Mouse (Mus musculus): ENCODE data around the gene Rtl8b.
"Not testable (repeated sequence)": the region's sequence is repeated elsewhere in the genome, so short reads cannot be mapped to it uniquely, and the experiment has no call there.

The Rtl8b gene

GRCm38 (mm10) chrX:53670294-53670693 is at the start of gene Rtl8b:
Rtl8b (minus strand) TSS chrX:53670408.
- peak; percentile 84 to 90 for DNase-seq

GRCm38 (mm10) chrX:53716323-53717182 is 46.3 kb upstream of the Rtl8b start:
- DNase-seq, result peak; percentile 31 to 58

- DNase-seq, result no peak
Measured at GRCm38 (mm10) chrX:53715942-53716322, 45.7 kb upstream of the Rtl8b start.

- no peak for DNase-seq
Measured at GRCm38 (mm10) chrX:53702673-53703072, 32.5 kb upstream of the Rtl8b start.

- no peak for DNase-seq
Measured at GRCm38 (mm10) chrX:53699225-53699624, 29.0 kb upstream of the Rtl8b start.

DNA sequence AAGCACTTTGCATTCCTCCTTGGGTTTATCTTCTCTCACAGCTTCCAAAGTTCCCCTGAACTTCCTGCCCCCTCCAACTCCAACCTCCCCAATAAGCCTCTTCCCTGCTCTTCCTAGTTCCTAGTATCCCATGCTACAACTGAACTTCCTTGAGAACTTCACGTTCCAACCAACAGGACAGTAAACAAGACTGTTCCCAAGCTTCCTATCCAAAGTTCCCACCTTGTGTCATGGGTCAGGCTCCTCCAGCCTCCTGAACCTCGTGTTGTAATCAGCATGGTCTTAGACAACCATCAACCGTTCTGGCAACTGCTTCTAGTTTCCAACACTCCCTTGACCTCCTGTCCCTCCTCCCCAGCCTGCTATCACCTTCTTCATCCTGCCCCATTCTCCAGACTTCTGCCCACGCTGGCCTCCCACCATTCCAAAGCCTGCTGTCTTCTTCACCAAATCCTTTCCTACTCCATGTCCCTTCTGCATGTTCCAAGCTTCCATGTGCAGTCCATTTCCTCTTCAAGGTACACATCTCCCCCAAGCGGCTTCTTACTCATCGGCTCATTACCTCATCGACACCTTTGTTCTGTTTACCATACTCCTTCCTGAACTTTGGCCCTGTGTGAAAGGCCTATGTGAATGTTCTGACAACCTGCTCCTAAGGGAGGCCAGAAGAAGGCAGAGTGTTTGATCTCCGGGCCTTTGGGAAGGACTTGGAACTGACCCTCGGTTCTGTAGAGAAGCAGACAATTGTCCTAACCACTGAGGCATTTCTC is 24.0 kb upstream of the Rtl8b start:
- DNase-seq, result no peak

DNA sequence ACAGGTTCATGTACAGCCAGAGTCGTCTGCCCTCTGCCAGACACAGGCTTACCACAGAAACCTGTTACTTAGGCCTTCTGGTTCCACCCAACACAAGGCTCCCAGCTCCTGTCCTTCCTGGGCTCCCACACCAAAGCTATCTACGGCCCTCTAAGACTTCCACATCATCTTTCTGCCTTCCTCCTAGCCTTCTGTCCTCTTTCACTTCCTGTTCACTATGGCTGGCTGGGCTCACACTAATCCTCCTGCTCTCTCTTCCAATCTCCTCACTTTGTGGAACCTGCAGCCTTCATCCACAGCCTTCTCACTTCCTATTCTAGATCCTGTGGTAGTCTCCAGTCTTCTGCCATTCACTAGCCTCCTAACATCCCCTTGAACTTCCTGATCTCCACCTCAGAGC is 22.9 kb upstream of the Rtl8b start:
- DNase-seq, result no peak

DNA sequence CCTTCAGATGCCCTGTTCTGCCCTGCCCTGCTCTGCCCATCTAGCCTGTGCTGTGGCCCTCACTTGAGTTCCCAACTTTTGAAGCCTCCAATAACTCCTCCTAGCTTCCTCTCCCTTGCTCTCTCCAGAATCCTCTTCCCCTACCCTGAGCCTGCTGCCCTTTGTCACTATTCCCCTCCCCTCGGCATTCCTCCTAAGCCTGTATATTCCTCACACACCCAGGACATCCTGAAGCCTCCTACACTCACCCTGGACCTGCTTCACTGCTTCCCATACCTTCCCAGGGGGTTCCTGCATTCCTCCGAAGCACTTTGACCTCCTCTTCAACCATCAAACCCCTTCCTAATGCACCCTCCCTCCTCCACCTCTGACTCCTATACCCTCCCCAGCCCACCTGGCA is 21.9 kb upstream of the Rtl8b start:
- no peak for DNase-seq

- not testable (repeated sequence) for DNase-seq
Measured at GRCm38 (mm10) chrX:53684676-53685075, 14.5 kb upstream of the Rtl8b start.

- not testable (repeated sequence) for DNase-seq
Measured at GRCm38 (mm10) chrX:53682650-53683049, 12.4 kb upstream of the Rtl8b start.

DNA sequence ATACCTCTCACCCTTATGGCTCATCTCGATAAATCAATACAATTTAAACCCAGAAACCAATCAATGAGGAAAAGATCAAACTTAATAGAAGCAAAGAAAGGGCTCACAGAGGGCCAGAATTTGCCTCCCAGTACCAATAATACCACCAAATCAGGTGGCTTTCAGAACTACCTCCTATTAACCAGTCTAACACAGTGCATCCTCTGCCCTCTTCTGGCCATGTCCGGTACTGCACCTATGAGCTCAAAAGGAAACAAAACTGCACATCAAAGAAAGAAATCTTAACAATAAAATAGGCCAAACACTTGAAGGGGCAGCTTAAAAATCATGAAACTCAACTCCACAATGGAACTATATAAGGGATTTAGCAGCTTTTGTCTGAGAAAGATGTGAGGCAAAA is 6.7 kb upstream of the Rtl8b start:
- DNase-seq, result peak; percentile 33 to 64

DNA sequence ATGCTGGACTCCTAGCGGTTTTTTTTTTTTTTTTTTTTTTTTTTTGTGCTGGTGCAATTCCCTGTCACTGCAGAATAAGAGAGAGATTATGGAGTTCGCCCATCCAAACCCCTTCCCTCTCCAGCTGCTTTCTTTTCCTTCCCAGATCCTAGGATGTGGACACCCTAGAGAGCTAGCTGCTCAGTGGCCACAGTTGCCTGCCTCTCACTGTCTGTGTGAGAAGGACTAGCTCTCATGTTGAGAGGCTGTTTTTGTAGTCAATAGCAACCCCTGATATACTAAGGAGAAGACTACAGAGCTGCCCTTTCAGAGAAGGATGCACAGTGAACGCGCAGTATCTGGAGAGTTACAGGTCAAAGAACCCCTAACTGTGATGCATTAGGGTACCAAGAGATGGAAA is 488 bp upstream of the Rtl8b start:
- DNase-seq, result not testable (repeated sequence)

DNA sequence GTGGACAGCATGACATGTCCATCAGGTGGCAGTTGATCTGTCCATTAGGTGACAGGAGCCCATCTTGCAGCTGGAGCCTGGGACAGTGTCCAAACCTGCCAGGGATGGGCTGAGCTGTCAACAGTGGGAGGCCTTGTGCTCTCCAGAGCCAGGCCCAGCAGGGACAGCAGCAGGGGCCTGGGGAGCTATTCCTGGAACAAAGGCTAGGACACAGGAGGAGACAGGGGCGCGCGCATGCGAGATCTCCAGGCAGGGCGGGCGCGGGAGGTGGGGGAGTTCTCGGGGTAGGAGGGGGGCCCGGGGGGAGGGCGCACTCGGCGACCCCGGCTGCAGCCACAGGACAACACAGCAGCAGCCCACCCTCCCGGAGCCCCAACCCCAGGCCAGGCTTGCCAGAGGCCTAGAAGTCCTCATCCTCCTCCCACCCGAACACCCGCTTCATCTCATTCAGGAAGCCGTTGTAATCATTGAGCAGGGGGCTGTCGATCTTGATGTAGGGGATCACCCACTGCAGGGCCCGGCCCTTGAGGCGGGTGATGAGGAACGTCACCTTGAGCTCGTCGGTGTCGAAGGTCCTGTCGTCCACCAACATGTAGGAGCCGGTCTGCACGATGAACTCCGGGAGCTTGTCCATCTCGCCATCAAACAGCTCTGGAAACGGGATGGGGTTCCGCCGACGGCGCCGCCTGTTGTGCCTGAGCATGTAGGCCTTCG is 494 bp downstream of the Rtl8b start:
- DNase-seq, result peak in 1 of 2 experiments; percentile 24

DNA sequence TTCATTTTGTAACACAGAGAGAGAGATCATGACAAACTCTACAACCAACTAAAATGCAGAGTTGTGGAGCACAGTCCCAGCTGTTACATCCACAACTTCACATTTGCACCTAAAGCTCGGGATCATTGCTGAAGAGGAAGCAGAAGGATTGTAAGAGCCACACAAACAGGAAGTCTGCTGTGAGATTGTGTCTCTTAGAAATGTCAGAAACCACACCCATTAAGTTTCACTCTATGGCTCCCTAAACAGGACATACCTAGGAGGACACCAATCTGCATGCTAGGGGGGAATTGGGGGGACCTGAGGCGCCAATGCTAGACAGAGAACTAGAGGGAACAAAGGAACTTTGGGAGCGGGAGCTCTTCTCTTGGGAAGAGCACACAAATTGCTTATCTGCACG is 17.3 kb downstream of the Rtl8b start:
- DNase-seq, result not testable (repeated sequence)

DNA sequence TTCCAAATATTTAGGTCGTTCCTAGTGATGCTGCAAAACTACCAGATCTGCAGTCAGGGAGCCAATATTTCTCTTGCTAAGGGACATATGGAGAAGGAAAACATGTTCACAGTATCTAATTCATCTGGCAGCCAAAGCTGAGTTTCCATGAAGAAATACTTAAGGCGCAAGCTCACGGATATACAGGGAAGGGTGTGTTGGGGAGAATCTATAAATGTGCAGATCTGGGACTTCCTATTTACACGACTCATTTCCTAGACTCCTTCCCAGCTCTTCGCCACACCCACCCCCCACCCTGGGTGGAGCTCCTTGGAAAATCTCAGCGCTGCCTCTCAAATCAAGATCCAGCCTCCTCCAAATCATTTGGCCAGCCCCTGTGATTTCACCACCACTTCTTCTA is 24.3 kb downstream of the Rtl8b start:
- DNase-seq, result peak in 1 of 2 experiments; percentile 26

GRCm38 (mm10) chrX:53642980-53643961 is 26.9 kb downstream of the Rtl8b start, which contains the start of gene Rtl8a:
Rtl8a (minus strand) TSS chrX:53643682.
- DNase-seq, result peak; percentile 88 to 90

GRCm38 (mm10) chrX:53642604-53642979 is 27.6 kb downstream of the Rtl8b start:
- DNase-seq, result not testable (repeated sequence)

DNA sequence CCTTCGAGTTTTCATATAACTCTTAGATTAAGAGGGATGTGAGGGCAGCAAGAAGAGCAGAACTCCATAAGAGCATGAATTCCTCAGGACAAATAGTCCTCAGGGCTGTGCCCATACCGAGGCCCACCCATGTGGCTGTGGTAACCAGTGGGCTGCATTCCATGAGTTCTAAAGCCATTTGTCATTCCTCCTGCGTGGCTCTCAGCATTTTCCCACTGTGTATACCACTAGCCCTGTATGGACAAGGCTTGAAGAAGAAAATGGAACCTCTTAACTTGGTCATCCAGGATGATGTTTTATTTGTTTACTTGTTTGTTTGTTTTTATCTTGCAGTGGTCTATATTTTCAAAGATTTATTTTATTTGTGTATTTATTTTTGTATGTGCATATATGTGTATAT is 32.1 kb downstream of the Rtl8b start:
- DNase-seq, result not testable (repeated sequence)

Measured in lung, postnatal 4 days (tissue).